Mouse (Mus musculus) liver, embryonic 14.5 days (tissue): ENCODE measurements around the gene Cdh13. TPM values are rescaled to one million over a fixed set of nuclear protein-coding genes. Genes with fewer than 3 reads are reported as not detected.
"Not testable (repeated sequence)": the region's sequence is repeated elsewhere in the genome, so short reads cannot be mapped to it uniquely, and the experiment has no call there.

Source experiments
- ATAC-seq: fragments of 200-750 bp; cut with Nextera tagmentation; 2 replicates; pipeline ENCODE4 v1.8.0; 2017; ENCODE audit warnings: moderate number of reproducible peaks, mild to moderate bottlenecking, moderate library complexity; ENCODE audit not compliant: insufficient read depth
- DNase-seq, 3 experiments: peaks; one replicate each; pipeline ENCODE4 v3.0.0-alpha.2; 2012 to 2013; ENCODE audit warnings: low read depth in 3 of 3, low spot score in 3 of 3
- H3K27ac ChIP-seq: fragments of 300-500 bp; sonication (generic); 2 replicates; pipeline ENCODE4 v1.5.1; 2014; ENCODE audit warnings: moderate library complexity, mild to moderate bottlenecking, control low read depth, inconsistent platforms
- H3K27me3 ChIP-seq: fragments of 300-500 bp; sonication (generic); 2 replicates; pipeline ENCODE4 v1.6.1; 2014; ENCODE audit warnings: mild to moderate bottlenecking, low read length, moderate library complexity; ENCODE audit not compliant: control insufficient read depth, insufficient read depth
- H3K36me3 ChIP-seq: fragments of 300-500 bp; sonication (generic); replicated peaks from 2 replicates; pipeline ENCODE4 v1.6.1; 2014; ENCODE audit warnings: low read depth; ENCODE audit not compliant: control insufficient read depth, insufficient read depth
- H3K4me1 ChIP-seq, 2 experiments: fragments of 200-500 bp in 1 of 2; fragments of 300-500 bp in 1 of 2; sonication (generic) in 1 of 2; replicated peaks; 2 replicates each; pipeline ENCODE4 v1.6.1; 2012 to 2014; ENCODE audit warnings: antibody characterized with exemption in 1 of 2, inconsistent platforms in 1 of 2, low read length in 1 of 2; ENCODE audit not compliant: control insufficient read depth in 2 of 2, insufficient read depth in 2 of 2
- H3K4me2 ChIP-seq: fragments of 300-500 bp; sonication (generic); 2 replicates; pipeline ENCODE4 v1.6.1; 2014; ENCODE audit warnings: low read depth, mild to moderate bottlenecking, control low read depth, moderate library complexity
- H3K4me3 ChIP-seq, 2 experiments: fragments of 200-500 bp in 1 of 2; fragments of 300-500 bp in 1 of 2; sonication (generic) in 1 of 2; 2 replicates each; pipeline ENCODE4 v1.5.1; 2012 to 2014; ENCODE audit warnings: low read depth in 2 of 2, low read length in 2 of 2, mild to moderate bottlenecking in 2 of 2, control low read depth in 1 of 2, inconsistent platforms in 1 of 2, moderate library complexity in 1 of 2; ENCODE audit not compliant: insufficient read depth in 1 of 2
- H3K9ac ChIP-seq: fragments of 300-500 bp; sonication (generic); replicated peaks from 2 replicates; pipeline ENCODE4 v1.6.1; 2014; ENCODE audit warnings: mild to moderate bottlenecking, control low read depth, moderate library complexity
- H3K9me3 ChIP-seq: fragments of 300-500 bp; sonication (generic); 2 replicates; pipeline ENCODE4 v1.6.1; 2016; ENCODE audit warnings: low read length, mixed read lengths; ENCODE audit not compliant: control insufficient read depth
- CTCF ChIP-seq: IDR thresholded peaks from 2 replicates; pipeline ENCODE4 v1.5.1; 2016; ENCODE audit warnings: antibody characterized with exemption, low read depth, control low read depth
- EP300 ChIP-seq: IDR thresholded peaks from 2 replicates; pipeline ENCODE4 v1.6.1; 2016; ENCODE audit warnings: antibody characterized with exemption, low read depth
- WGBS: fragments of 180-500 bp; shearing (Covaris S2); extraction: QIAGEN DNeasy Blood & Tissue Kit; methylation state at CpG from one replicate; pipeline ENCODE4 v1.1.7; 2014; ENCODE audit not compliant: insufficient replicate concordance; 5-methylcytosine and 5-hydroxymethylcytosine counted together
- polyA plus RNA-seq, 2 experiments: library from polyadenylated mRNA; depleted of rRNA in 1 of 2; stranded (reverse) in 1 of 2; unstranded in 1 of 2; fragments of >200 nt; fragmentation: Nextera tagmentation in 1 of 2; extraction: Ambion mirVana in 1 of 2; gene quantifications; 2 replicates each; pipeline versions ENCODE4 v1.2.1 to v1.2.3; 2012 to 2014

Cdh13 gene
- polyA plus RNA-seq, 2 experiments = 0.15 to 0.43 TPM

DNA sequence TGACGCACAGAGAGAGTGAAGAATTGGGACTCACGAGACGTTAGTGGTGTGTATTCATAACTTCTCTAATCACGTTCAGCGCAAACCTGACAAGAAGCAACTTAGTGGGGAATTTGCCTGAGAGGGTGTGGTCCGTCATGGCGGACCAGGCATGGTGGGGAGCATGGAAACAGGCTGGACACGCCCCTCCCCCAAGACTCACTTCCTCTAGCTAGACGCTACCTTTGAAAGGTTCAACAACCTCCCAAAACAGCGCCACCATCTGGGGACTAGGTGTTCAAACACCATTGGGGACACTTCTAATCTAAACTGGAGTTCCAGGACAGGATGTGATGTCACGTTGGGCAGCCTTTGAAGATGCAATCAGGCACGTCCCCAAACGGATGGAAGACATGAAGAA, 1011.9 kb downstream of the Cdh13 start:
- peaks cover 2% of the 10 kb centered on the region; the same call in 1 of the 2 replicates for H3K9me3 ChIP-seq
- no peaks in the 10 kb centered on the region for H3K27me3 ChIP-seq
- DNase-seq (no peak), ATAC-seq (no peak)
- H3K9ac ChIP-seq = no peak overlapping the region
- no peaks in the 10 kb centered on the region for H3K4me1 ChIP-seq
- no peaks in the 10 kb centered on the region for H3K36me3 ChIP-seq
- no peak overlapping the region for H3K4me2 ChIP-seq
- 69% methylated on average over 13 of the region's 13 CpGs for WGBS
- no peak overlapping the region for H3K4me3 ChIP-seq
- TF ChIP-seq CTCF = no peak
- no peak for TF ChIP-seq EP300
- H3K27ac ChIP-seq = no peak overlapping the region

DNA sequence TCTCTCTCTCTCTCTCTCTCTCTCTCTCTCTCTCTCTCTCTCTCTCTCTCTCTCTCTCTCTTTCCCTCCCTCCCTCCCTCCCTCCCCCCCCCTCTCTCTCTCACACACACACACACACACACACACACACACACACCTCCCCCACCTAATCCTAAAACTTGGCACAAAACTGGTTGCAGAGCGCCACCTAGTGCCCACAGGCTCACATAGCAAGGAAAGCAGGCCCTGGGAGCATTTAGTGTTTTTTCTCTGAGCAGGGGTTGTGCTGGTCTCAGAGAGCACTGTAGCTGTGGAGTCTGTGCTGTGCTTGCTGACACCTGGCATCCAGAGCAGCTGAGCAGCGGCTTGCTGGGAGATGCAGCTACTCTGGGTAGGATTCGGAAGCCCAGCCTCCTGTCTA, 1014.2 kb downstream of the Cdh13 start:
- not testable (repeated sequence) for H3K4me2 ChIP-seq, H3K9ac ChIP-seq, H3K4me1 ChIP-seq, H3K36me3 ChIP-seq, ATAC-seq, DNase-seq, H3K4me3 ChIP-seq, H3K27me3 ChIP-seq, H3K27ac ChIP-seq, H3K9me3 ChIP-seq
- TF ChIP-seq CTCF = peak; percentile 71
- WGBS = 26% methylated on average over 3 of the region's 3 CpGs

DNA sequence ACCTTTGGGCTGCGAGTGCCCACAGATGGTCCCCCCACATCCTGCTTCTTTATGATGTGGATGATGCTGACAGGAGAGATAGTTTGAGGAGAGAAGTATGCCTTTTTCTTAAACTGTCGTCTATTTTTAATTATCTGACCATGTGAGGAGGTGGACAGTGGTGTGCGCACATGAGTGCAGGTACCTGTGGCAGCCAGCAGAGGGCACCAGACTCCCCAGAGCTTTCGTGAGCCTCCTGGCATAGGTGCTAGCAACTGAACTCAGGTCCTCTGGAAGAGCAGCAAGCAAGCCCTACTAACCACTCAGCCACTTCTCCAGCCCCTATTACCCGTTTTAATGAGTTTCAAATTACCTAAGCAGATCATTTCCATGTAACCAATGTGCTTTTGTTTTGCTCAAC, 1016.8 kb downstream of the Cdh13 start:
- no peaks in the 10 kb centered on the region for H3K36me3 ChIP-seq
- no peak overlapping the region for H3K4me3 ChIP-seq
- no peak for DNase-seq
- no peak overlapping the region for H3K27ac ChIP-seq
- H3K9me3 ChIP-seq = peaks cover 2% of the 10 kb centered on the region; the same call in 1 of the 2 replicates
- H3K4me1 ChIP-seq = no peaks in the 10 kb centered on the region
- H3K27me3 ChIP-seq = no peaks in the 10 kb centered on the region
- TF ChIP-seq EP300 = no peak
- TF ChIP-seq CTCF = peak; percentile 60
- no peak overlapping the region for H3K4me2 ChIP-seq
- WGBS = 65% methylated on average over 5 of the region's 5 CpGs
- no peak for ATAC-seq
- H3K9ac ChIP-seq = no peak overlapping the region

DNA sequence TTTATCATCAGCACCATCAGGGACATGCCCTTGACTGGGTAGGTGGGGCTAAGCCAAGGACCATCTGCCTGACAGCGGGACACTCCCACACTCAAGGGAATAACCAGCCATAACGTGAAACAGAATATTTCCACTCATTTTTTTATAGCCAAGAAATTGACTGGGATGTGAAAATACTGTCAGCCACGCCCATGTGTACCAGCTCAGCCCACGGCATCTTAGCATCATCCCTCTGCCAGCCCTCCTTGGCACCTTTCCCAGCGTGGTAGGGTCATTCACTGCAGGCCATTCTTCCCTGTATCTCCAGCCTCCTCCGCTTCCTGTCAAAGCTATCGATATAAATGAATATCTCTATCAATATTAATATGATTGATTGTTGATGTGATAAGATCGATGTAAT, 1020.7 kb downstream of the Cdh13 start:
- Histone ChIP-seq H3K9me3 (peaks cover 2% of the 10 kb centered on the region; the same call in 1 of the 2 replicates), H3K9ac (no peak overlapping the region), H3K36me3 (no peaks in the 10 kb centered on the region), H3K27me3 (no peaks in the 10 kb centered on the region), H3K4me2 (no peak overlapping the region), H3K27ac (no peak overlapping the region), H3K4me3 (no peak overlapping the region), H3K4me1 (no peaks in the 10 kb centered on the region)
- ATAC-seq (no peak), DNase-seq (no peak)
- TF ChIP-seq EP300 = no peak
- TF ChIP-seq CTCF = no peak
- WGBS = 65% methylated on average over 8 of the region's 8 CpGs

DNA sequence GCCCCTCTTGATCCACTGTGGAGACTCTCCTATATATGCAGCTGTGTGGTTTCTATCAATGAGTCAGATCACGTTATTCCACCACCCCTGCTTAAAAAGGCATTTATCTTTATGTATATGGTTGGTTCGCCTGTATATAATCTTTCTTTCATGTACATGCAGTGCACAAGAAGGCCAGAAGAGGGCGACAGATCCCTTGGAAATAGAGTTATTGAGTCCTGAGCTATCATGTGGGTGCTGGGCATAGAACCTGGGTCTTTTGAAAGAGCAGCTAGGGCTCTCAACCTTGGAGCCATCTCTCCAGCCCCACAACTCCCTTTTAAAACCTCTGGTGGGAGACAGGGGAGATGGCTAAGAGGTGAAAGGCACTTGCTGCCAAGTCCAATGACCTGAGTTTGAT, 1027.9 kb downstream of the Cdh13 start:
- H3K36me3 ChIP-seq = no peaks in the 10 kb centered on the region
- H3K9me3 ChIP-seq = no peaks in the 10 kb centered on the region
- no peak overlapping the region for H3K4me3 ChIP-seq
- no peaks in the 10 kb centered on the region for H3K4me1 ChIP-seq
- DNase-seq (no peak), ATAC-seq (no peak)
- no peak for TF ChIP-seq EP300
- TF ChIP-seq CTCF = peak; percentile 67
- H3K27ac ChIP-seq = no peak overlapping the region
- no peak overlapping the region for H3K9ac ChIP-seq
- H3K4me2 ChIP-seq = no peak overlapping the region
- 11% methylated on average over 3 of the region's 3 CpGs for WGBS
- H3K27me3 ChIP-seq = no peaks in the 10 kb centered on the region

DNA sequence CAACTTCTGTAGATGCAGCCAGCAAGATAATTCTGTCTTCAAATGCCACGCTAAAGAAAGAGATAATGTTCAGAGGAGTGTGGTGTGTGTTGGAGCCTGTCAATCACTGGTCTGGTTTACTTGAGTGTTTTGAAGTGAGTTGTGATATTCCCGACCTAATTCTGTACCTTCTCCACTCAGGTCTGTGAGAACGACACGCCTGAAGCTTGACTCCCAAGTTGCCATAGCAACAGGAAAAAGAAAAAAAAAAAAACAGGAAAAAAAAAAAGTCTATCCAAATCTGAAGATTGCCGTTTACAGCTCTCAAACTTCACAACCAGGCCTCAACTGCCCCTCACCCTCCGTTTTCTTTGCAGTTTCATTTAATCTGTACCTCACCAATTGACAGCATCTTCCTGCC, 1039.7 kb downstream of the Cdh13 start:
- no peaks in the 10 kb centered on the region for H3K4me1 ChIP-seq
- no peaks in the 10 kb centered on the region for H3K9me3 ChIP-seq
- H3K4me2 ChIP-seq = no peak overlapping the region
- H3K27ac ChIP-seq = no peak overlapping the region
- no peak overlapping the region for H3K4me3 ChIP-seq
- DNase-seq (no peak), ATAC-seq (no peak)
- no peak overlapping the region for H3K9ac ChIP-seq
- 50% methylated on average over 6 of the region's 6 CpGs for WGBS
- H3K36me3 ChIP-seq = no peaks in the 10 kb centered on the region
- H3K27me3 ChIP-seq = no peaks in the 10 kb centered on the region
- TF ChIP-seq EP300 (no peak), CTCF (no peak)
